Comparison of ENCODE assay signal across 10 mouse cellular contexts in the genomic region with DNA sequence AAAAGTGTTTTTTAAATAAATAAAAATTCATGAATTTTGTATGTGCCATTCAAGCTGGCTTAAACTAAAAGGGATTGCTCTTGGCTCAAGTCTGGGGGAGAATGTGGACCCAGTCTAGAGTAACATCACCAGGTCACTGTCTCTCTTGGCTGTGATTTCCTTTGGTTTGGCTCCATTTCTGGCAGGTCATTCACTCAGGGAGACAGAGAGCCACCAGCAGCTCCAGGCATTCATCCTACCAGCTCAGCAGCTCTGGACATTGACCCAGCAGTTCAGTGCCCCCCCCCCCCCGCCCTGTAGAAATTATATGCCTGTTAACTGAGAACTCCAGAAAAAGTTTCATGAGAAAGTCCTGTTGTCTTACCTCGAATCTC.
"Had no signal": no experiment of that assay in that cellular context is flagged by ENCODE, and none has a peak within 500 bp of the region (broad histone marks: within the 10 kb centered on the region; RNA-seq: fewer than 3 reads in every experiment).

No protein-coding gene starts in this region.

- H3K27ac ChIP-seq: left cerebral cortex, adult 2 months; liver, embryonic 14.5 days had no signal

- H3K27me3 ChIP-seq: limb, embryonic 13.5 days had no signal

- H3K4me3 ChIP-seq: left cerebral cortex, adult 2 months; limb, embryonic 13.5 days had no signal

- H3K9ac ChIP-seq: limb, embryonic 13.5 days; liver, embryonic 14.5 days; liver, postnatal 0 days had no signal

- DNase-seq: layer of hippocampus, postnatal 36 days; liver, postnatal 0 days; lung, postnatal 14 days; lung, postnatal 4 days; midbrain, embryonic 14.5 days; thymus, adult 18-20 months; thymus, postnatal 36 days had no signal
